Mouse (Mus musculus) forebrain, embryonic 14.5 days (tissue): ENCODE measurements around the gene Ccdc57. TPM values are rescaled to one million over a fixed set of nuclear protein-coding genes. Genes with fewer than 3 reads are reported as not detected.
"Not testable (repeated sequence)": the region's sequence is repeated elsewhere in the genome, so short reads cannot be mapped to it uniquely, and the experiment has no call there.

ENCODE experiments used
- ATAC-seq: fragments of 200-750 bp; cut with Nextera tagmentation; 2 replicates; pipeline ENCODE4 v1.8.0; 2017; ENCODE audit warnings: mild to moderate bottlenecking, moderate library complexity
- DNase-seq: peaks from one replicate; pipeline ENCODE4 v3.0.0-alpha.2; 2015; ENCODE audit warnings: low spot score
- H3K27ac ChIP-seq: fragments of 300-500 bp; sonication (generic); 2 replicates; pipeline ENCODE4 v1.5.1; 2014; ENCODE audit warnings: low read depth, mild to moderate bottlenecking, control low read depth, low read length, moderate library complexity
- H3K27me3 ChIP-seq: fragments of 300-500 bp; sonication (generic); replicated peaks from 2 replicates; pipeline ENCODE4 v1.6.1; 2014; ENCODE audit warnings: low read length, control low read depth, mixed read lengths; ENCODE audit not compliant: control insufficient read depth, insufficient read depth
- H3K36me3 ChIP-seq: fragments of 300-500 bp; sonication (generic); 2 replicates; pipeline ENCODE4 v1.6.1; 2014; ENCODE audit warnings: low read length, control low read depth; ENCODE audit not compliant: control insufficient read depth, insufficient read depth
- H3K4me1 ChIP-seq: fragments of 300-500 bp; sonication (generic); 2 replicates; pipeline ENCODE4 v1.6.1; 2014; ENCODE audit warnings: antibody characterized with exemption, low read length, control low read depth; ENCODE audit not compliant: control insufficient read depth, insufficient read depth
- H3K4me2 ChIP-seq: fragments of 300-500 bp; sonication (generic); 2 replicates; pipeline ENCODE4 v1.6.1; 2014; ENCODE audit warnings: mild to moderate bottlenecking, control low read depth, low read length
- H3K4me3 ChIP-seq: fragments of 300-500 bp; sonication (generic); 2 replicates; pipeline ENCODE4 v1.5.1; 2014; ENCODE audit warnings: low read depth, low read length, control low read depth
- H3K9ac ChIP-seq: fragments of 300-500 bp; sonication (generic); 2 replicates; pipeline ENCODE4 v1.6.1; 2014; ENCODE audit warnings: mild to moderate bottlenecking, low read length, control low read depth, moderate library complexity
- H3K9me3 ChIP-seq: fragments of 300-500 bp; sonication (generic); replicated peaks from 2 replicates; pipeline ENCODE4 v1.6.1; 2016; ENCODE audit warnings: low read length, control low read depth, mixed read lengths; ENCODE audit not compliant: control insufficient read depth
- WGBS: fragments of 180-500 bp; shearing (Covaris S2); extraction: QIAGEN DNeasy Blood & Tissue Kit; methylation state at CpG from one replicate; pipeline ENCODE4 v1.1.7; 2014; 5-methylcytosine and 5-hydroxymethylcytosine counted together
- polyA plus RNA-seq: library from polyadenylated mRNA; unstranded; fragments of >200 nt; fragmentation: Nextera tagmentation; extraction: Ambion mirVana; gene quantifications from 2 replicates; pipeline ENCODE4 v1.2.1, GENCODE M21; 2014

Gene Ccdc57
- polyA plus RNA-seq, 1 experiment from 2014 or later: 5.0 TPM

GRCm38 (mm10) chr11:120886462-120886861, 46.2 kb downstream of the Ccdc57 start:
- no peaks in the 10 kb centered on the region for H3K27me3 ChIP-seq
- no peak overlapping the region for H3K9ac ChIP-seq
- no peaks in the 10 kb centered on the region for H3K4me1 ChIP-seq
- no peak overlapping the region for H3K4me3 ChIP-seq
- no peaks in the 10 kb centered on the region for H3K9me3 ChIP-seq
- ATAC-seq: no peak
- 83% methylated on average over 5 of the region's 5 CpGs for WGBS
- H3K4me2 ChIP-seq: no peak overlapping the region
- H3K36me3 ChIP-seq: peaks cover 42% of the 10 kb centered on the region
- no peak for DNase-seq
- no peak overlapping the region for H3K27ac ChIP-seq

GRCm38 (mm10) chr11:120883601-120884000, 49.1 kb downstream of the Ccdc57 start:
- H3K4me1 ChIP-seq: no peaks in the 10 kb centered on the region
- no peaks in the 10 kb centered on the region for H3K27me3 ChIP-seq
- DNase-seq (no peak), ATAC-seq (no peak)
- no peak overlapping the region for H3K9ac ChIP-seq
- no peak overlapping the region for H3K4me3 ChIP-seq
- no peak overlapping the region for H3K4me2 ChIP-seq
- 94% methylated on average over 3 of the region's 3 CpGs for WGBS
- peaks cover 38% of the 10 kb centered on the region for H3K36me3 ChIP-seq
- no peaks in the 10 kb centered on the region for H3K9me3 ChIP-seq
- H3K27ac ChIP-seq: no peak overlapping the region

- ATAC-seq (no peak), DNase-seq (no peak)
- Histone ChIP-seq H3K9me3 (no peaks in the 10 kb centered on the region), H3K4me3 (no peak overlapping the region), H3K27ac (no peak overlapping the region), H3K36me3 (peaks cover 41% of the 10 kb centered on the region), H3K4me1 (no peaks in the 10 kb centered on the region), H3K4me2 (no peak overlapping the region), H3K9ac (no peak overlapping the region), H3K27me3 (no peaks in the 10 kb centered on the region)
- WGBS: 93% methylated on average over 4 of the region's 4 CpGs
These were observed 49.7 kb downstream of the Ccdc57 start for GRCm38 (mm10) chr11:120882931-120883330.

- DNase-seq (no peak), ATAC-seq (no peak)
- Histone ChIP-seq H3K27me3 (no peaks in the 10 kb centered on the region), H3K4me1 (no peaks in the 10 kb centered on the region), H3K4me2 (no peak overlapping the region), H3K4me3 (no peak overlapping the region), H3K36me3 (peaks cover 11% of the 10 kb centered on the region; the same call in 1 of the 2 replicates), H3K9me3 (no peaks in the 10 kb centered on the region), H3K27ac (no peak overlapping the region), H3K9ac (no peak overlapping the region)
- WGBS: 85% methylated on average over 6 of the region's 6 CpGs
These were observed 59.5 kb downstream of the Ccdc57 start for GRCm38 (mm10) chr11:120873206-120873605.

DNA sequence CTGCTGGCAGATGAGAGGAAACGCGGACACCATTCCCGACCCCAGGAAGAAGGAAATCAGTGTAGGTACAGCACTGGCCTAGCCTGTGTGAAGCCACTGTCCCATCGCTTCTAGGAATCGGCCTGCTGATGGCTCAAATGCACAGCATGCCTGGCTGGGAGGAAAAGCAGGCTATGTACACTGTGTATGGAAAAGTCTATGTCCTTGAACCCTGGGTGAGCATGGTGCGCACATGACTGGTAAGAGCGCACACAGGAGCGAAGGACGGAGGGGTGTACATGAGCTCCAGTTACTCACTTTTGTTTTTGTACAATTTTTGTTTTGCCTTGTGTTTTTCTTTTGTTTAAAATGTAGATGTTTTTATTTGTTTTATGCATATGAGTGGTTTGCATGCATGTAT, 61.2 kb downstream of the Ccdc57 start:
- H3K9ac ChIP-seq: no peak overlapping the region
- no peak overlapping the region for H3K27ac ChIP-seq
- H3K4me1 ChIP-seq: no peaks in the 10 kb centered on the region
- 96% methylated on average over 9 of the region's 9 CpGs for WGBS
- H3K36me3 ChIP-seq: 0 out of 2 replicates have a peak, but pooled peaks cover 4% of the 10 kb centered on the region
- no peak overlapping the region for H3K4me2 ChIP-seq
- ATAC-seq (no peak), DNase-seq (no peak)
- H3K27me3 ChIP-seq: no peaks in the 10 kb centered on the region
- no peak overlapping the region for H3K4me3 ChIP-seq
- H3K9me3 ChIP-seq: no peaks in the 10 kb centered on the region

DNA sequence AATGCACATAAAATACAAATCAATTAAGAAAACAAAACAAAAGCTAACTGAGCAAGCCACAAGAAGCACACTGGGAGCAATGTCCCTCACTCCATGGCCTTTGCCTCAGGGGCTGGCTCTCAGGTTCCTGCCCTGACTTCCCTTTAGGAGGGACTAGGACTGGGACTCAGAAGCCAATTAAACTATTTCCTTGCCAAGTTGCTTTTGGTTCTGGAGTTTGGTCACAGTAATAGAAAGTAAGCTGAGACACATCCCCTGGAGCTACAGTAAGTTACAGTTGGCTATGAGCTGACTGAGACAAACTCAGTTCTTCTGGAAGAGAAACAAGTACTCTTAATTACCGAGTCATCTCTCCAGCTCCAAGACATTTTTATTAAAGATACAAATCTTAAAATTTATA, 66.9 kb downstream of the Ccdc57 start:
- no peaks in the 10 kb centered on the region for H3K9me3 ChIP-seq
- no peak overlapping the region for H3K4me2 ChIP-seq
- peaks cover 5% of the 10 kb centered on the region for H3K36me3 ChIP-seq
- no peaks in the 10 kb centered on the region for H3K4me1 ChIP-seq
- H3K9ac ChIP-seq: no peak overlapping the region
- H3K27me3 ChIP-seq: no peaks in the 10 kb centered on the region
- no peak overlapping the region for H3K4me3 ChIP-seq
- ATAC-seq (no peak), DNase-seq (no peak)
- 95% methylated on average over 1 of the region's 1 CpGs for WGBS
- H3K27ac ChIP-seq: no peak overlapping the region

- Histone ChIP-seq H3K27ac (no peak overlapping the region), H3K4me3 (no peak overlapping the region), H3K27me3 (no peaks in the 10 kb centered on the region), H3K9me3 (no peaks in the 10 kb centered on the region), H3K4me1 (no peaks in the 10 kb centered on the region), H3K4me2 (no peak overlapping the region), H3K9ac (no peak overlapping the region), H3K36me3 (peaks cover 22% of the 10 kb centered on the region)
- WGBS: 83% methylated on average over 10 of the region's 10 CpGs
- no peak for DNase-seq
- no peak for ATAC-seq
These were observed 69.9 kb downstream of the Ccdc57 start for GRCm38 (mm10) chr11:120862819-120863218.

DNA sequence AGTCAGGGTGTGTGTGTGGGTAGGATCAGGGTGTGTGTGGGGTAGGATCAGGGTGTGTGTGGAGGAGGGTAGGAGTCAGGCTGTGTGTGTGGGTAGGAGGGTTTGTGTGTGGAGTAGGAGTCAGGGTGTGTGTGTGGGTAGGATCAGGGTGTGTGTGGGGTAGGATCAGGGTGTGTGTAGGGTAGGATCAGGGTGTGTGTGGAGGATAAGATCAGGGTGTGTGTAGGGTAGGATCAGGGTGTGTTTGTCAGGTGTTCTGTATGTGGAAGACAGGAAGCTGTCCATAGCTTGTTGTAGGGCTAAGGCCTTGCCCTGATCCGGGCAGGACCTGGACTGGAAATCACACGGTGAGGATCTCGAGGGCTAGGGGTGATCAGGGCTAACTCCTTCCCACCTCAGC, 76.7 kb downstream of the Ccdc57 start:
- H3K27me3 ChIP-seq, DNase-seq, H3K27ac ChIP-seq, H3K4me1 ChIP-seq, H3K4me3 ChIP-seq, H3K9me3 ChIP-seq, H3K4me2 ChIP-seq, H3K9ac ChIP-seq, ATAC-seq: not testable (repeated sequence)
- H3K36me3 ChIP-seq: peaks cover 21% of the 10 kb centered on the region
- 100% methylated on average over 3 of the region's 3 CpGs for WGBS

GRCm38 (mm10) chr11:120853788-120854187, 78.9 kb downstream of the Ccdc57 start:
- ATAC-seq (no peak), DNase-seq (no peak)
- Histone ChIP-seq H3K4me1 (no peaks in the 10 kb centered on the region), H3K36me3 (peaks cover 7% of the 10 kb centered on the region; the same call in 1 of the 2 replicates), H3K27me3 (no peaks in the 10 kb centered on the region), H3K27ac (no peak overlapping the region), H3K9me3 (no peaks in the 10 kb centered on the region), H3K4me2 (no peak overlapping the region), H3K9ac (no peak overlapping the region), H3K4me3 (no peak overlapping the region)
- WGBS: 65% methylated on average over 4 of the region's 4 CpGs
